Mouse (Mus musculus): ENCODE results near the gene Cx3cr1.
"Not testable (repeated sequence)": the region's sequence is repeated elsewhere in the genome, so short reads cannot be mapped to it uniquely, and the experiment has no call there.

Gene Cx3cr1

DNA sequence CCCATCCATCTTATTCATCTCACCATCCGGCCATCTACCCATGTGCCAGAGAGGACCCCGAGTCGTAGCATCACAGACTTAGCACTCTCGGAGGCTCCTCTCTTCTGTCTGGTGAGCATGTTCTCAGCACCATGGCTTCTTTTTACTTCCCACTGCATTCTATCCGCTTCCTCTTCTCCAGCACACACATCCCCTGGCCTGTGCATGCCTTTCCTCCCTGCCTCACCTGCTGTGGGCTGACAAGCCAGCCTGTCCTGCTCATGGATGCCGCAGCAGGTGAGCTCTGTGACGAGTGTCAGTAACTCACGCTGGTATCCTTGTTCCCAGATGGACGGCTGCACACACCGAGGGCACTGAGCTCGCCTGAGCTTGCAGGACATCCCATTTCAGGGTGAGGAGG is at the start of gene Cx3cr1:
TSS of gene Cx3cr1 (minus strand) at position 101 of the 400 bp plus-strand sequence.
- DNase-seq (ENCODE audit: low spot score), result no peak

DNA sequence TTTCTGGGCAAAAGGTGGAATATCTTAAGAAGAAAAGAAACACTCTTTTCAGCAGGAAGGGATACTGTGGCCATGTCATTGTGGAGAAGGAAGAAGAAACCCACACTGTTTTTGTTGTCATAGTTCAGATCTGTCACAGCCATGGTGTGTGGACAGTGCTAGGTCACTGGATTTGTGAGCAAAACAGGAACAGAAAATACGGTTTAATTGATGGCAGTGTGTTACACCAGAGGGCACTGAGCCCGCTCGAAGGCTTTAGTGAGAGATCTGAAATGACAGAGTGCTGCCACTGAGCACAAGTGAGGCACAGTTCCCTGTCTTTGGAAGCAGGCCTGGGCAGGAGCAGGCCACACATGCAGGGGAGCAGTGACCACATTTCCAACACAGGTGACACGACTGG is 48.5 kb upstream of the Cx3cr1 start:
- DNase-seq (ENCODE audit: low spot score), result no peak

DNA sequence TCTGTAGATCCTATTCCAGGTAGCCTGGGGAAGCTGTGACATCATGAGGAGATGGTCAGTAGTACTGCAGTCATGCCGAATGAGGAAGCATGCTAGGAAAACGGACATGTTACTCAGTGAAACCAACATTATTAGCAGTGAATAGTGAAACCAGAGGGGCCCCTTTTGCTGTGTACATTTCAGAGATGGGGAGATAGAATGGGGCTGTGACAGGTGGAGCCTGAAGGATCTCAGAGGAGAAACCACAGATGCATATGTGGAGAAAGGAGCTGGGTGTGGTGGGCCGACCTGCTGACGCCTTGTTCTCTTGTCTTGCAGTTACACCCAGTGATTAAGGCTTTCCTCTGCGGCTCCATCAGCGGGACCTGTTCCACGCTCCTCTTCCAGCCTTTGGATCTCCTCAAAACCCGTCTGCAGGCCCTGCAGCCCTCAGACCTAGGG is 46.5 kb upstream of the Cx3cr1 start:
- no peak for DNase-seq (ENCODE audit: low spot score)

DNA sequence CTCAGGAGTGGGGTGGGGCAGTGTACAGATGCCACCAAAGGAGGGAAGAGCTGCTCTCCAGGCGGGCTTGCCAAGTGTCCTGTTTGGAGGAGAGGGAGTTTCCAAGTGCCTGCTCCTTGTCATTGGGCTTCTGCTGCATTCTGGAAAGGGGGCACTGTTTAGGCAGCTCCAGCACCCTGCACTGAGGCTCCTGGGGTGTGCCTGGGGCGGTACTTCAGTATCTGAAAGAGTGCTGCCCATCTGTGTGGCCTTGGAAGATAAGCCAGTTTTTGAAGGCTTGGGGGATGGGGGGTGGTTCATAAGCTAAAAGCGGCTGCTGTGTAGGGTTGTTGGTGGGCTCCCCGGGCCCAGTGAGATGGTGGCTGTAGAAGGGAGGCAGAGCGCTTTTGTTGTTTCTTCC is 45.9 kb upstream of the Cx3cr1 start:
- DNase-seq (ENCODE audit: low spot score), result no peak

DNA sequence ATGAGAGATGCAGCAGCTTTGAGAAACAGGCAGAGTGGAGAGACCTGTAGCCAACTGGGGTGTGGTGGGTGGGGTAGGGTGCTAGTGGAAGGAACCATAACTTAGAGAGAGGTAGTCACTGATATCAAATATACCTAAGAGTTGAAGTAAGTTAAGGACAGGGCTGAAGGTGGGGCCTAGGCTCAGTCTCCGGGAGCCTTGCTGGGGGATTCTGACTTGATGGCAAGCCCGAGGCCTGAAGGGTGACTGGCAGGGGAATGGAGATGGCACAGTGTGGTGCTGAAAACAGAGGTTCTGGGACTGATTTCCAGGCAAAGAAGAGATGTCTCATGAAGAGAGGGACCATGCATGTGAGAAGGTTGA is 45.1 kb upstream of the Cx3cr1 start:
- no peak for DNase-seq (ENCODE audit: low spot score)

DNA sequence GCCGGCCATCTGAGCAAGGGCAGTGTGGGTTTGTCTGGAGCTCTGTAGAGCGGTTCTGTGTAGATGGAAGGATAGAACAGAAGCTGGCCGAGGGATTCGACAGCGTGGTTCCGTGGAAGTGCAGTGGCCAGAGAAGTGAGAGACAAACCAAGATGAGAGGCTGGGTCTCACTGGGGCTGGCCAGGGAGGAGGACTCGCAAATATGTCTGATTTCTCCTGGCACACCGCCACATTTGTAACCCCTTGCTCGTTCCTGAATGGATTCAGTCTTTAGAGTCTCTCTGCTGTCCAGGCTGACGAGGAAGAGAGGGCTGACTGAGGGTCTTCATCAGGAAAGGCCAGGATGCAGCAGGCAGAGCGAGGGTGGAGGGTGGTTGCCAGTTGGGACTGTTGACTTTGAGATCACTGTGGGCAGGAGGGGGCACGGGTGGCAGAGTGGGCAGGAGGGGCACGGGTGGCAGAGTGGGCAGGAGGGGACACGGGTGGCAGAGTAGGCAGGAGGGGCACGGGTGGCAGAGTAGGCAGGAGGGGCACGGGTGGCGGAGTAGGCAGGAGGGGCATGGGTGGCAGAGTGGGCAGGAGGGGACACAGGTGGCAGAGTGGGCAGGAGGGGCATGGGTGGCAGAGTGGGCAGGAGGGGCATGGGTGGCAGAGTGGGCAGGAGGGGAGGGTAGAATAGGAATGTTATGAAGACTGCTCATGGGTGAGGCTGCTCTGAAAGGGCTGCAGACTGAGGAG is 44.5 kb upstream of the Cx3cr1 start:
- no peak for DNase-seq (ENCODE audit: low spot score)

DNA sequence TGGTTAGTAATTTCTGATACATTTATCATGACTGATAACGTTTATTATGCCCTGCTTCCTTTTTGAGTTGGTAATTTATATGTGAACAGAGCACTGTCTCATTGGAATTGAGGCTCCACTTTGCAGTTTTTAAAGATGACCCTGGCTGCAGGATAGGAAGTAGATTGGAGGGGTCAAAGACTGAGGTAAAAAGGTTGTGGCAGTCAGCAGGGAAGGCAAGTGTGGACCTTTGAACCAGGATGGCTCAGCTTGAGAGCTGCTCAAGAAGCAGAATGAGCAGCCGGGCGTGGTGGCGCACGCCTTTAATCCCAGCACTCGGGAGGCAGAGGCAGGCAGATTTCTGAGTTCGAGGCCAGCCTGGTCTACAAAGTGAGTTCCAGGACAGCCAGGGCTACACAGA is 43.8 kb upstream of the Cx3cr1 start:
- no peak for DNase-seq (ENCODE audit: low spot score)

DNA sequence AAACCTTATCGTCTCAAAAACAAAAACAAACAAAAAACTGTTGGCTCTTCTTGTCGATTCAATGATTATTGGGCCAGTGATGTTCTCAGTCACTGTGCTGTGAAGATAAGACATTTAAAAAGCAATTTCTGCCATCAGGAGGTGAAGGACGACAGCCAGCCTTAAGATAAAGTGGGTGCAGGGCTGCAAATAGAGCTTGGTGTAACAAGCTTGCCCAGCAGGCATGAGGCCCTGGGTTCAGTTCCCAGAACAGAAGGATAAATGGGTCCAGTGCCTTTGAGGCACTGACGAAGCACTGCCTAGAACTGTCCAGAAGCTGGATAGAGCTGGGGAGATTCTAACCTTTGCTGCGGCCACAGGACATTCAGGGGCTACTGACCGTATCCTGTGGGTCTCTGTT is 42.8 kb upstream of the Cx3cr1 start:
- DNase-seq (ENCODE audit: low spot score), result no peak

DNA sequence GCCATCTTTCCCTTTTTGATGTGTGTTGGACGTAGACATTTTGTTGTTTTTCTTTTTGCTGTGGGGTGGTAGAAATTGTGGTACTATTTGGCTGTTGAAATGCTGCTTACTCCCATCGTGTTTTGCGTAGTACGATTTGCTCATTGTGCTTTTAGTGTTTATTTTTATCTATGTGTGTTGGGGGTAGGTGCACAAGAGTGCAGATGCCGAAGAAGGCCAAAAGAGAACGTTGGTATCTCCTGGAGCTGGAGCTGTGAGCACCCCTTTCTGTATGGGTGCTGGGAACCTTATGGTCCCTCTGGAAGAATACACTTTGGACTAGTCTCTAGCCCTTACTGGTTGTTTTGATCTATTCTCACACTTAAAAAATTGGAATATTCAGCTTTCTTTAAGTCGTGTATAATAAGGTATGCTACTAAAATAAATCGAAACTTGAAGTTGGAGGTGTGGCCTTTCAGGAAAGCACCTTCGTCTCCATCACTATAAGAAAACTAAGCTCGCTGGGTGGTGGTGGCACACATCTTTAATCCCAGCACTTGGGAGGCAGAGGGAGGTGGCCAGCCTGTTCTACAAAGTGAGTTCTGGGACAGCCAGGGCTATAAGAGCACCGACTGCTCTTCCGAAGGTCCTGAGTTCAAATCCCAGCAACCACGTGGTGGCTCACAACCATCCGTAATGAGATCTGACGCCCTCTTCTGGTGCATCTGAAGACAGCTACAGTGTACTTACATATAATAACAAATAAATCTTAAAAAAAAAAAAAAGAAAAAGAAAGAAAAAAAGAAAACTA is 41.7 kb upstream of the Cx3cr1 start:
- no peak for DNase-seq (ENCODE audit: low spot score)

DNA sequence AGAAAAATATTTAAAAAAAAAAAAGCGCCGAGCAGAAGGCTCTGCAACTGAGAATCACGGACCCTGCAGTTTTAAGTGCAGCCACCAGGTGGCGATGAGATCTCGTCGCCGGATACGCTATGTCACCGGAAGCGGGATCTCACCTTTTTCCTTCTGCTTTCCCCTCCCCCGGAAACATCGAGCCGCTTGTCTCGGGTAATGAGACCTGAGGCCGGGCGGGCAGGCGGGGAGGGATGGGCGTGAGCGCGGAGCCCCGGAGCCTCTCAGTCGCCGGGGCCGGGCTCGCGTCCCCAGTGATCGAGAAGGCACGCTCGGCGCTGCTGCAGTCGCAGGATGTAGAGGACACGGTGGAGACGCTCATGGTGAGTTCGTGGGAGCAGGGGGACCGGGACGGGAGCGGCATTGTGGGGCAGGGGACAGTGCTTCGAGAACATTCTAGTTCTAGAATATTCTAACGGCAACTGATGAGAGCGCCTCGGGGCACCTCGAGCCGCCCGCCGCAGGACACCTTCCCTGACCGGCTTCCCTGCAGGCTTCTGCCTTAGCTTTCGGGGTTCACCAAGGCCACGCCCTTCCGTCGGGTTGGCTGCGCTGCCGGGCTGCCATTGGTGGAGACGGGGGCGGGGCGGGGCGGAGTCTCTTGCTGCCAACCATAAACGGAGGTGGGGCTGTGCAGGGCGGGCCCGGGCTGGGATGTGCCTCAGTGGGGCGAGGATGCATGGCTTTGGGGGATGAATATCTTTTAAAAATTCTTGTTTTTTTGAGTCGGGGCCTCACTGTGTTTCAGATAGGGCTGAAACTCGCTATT is 40.7 kb upstream of the Cx3cr1 start, which contains the start of gene Slc25a38:
TSS of gene Slc25a38 (plus strand) at position 164 of the 808 bp plus-strand sequence.
- DNase-seq (ENCODE audit: low spot score), result peak; percentile 96

DNA sequence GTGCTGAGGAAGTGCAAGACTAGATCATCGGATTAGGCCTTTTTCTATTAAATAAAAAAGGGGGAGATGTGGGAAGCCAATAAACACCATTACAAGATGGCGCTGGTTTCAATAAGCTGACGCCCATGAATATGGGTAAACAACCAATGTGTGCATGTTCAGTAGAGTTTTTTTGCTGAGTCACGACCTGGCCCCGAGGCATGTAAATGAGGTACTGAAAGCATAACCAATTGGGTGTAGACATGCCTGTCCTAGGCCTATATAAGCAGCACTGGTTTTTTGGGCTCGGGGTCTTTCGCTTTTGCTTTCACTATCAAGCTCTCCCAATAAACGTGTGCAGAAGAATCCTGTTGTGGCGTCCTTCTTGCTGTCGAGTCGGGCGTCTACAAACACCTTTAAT is 39.3 kb upstream of the Cx3cr1 start:
- not testable (repeated sequence) for DNase-seq (ENCODE audit: low spot score)

DNA sequence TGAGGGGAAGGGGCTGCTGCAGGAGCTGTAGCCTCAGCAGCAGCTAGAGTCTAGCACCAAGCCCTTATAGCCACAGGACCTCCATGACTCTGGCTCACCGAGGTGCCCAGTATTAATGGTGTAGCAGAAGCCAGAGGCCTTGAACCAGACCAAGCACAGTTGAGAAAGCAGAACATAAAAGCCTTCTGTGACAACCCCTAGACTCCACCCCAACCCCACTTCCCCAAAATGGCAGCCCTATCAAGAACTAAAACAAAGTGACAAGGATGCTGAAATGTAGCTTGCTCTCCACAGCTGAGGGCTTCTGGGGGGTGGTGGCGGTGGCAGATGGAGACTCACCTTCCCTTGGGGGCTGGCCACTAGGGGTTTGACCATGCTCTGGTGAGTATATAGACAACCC is 31.5 kb upstream of the Cx3cr1 start:
- DNase-seq (ENCODE audit: low spot score), result no peak

DNA sequence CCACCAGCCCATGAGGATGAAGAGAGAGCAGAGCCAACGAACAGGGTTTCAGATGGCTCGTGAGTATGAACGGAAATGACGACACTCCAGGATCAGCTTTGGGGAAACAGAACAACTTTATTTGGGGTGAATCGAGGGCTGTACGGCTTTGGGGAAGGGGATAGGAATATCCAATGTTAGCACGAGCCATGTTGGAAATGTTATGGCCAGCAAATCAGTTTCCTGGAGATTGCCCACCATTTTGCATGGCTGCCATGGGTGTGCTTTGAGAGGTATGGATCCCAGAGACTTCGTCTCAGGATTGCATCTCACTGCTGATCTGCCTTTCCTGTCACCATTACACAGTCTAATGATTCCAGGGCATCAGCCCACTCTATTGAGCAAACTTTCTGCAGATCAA is 29.6 kb upstream of the Cx3cr1 start:
- no peak for DNase-seq (ENCODE audit: low spot score)

DNA sequence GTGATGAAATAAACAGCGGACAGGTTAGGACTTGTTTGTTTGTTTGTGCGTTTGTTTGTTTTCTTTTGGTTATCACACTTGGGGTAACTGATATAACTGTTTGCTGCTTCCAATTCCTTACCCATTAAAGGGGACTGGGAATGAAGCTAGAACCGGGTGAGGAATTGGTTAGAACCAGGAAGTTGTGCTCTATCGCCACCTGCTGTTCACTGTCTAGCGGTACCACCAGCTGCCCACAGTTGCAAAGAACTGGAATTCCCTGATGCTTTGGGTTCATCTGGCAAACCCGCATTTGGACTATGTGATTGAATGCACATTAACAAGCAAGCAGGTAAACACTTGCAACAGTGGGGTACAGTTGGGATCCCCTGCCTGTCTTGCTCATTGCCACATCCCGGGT is 29.0 kb upstream of the Cx3cr1 start:
- peak; percentile 72 for DNase-seq (ENCODE audit: low spot score)

DNA sequence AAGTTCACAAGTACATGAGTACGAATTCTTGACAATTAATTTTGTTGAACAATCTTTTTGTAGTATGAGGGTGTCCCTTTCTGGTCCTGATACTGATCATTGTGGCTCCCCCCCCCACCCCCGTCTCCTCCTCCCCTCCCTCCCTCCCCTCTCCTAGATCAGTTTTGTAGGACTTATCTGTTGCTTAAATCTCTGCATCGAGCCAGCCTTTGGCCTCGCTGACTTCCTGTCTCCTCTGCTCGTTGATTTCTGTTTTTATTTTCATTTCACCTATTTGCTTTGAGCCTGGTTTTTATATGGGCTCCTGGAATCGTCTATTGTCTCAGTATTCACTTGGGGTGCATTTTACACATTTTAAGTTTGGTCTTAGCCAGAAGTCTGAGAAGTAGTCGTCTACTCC is 26.2 kb upstream of the Cx3cr1 start:
- DNase-seq (ENCODE audit: low spot score), result no peak

DNA sequence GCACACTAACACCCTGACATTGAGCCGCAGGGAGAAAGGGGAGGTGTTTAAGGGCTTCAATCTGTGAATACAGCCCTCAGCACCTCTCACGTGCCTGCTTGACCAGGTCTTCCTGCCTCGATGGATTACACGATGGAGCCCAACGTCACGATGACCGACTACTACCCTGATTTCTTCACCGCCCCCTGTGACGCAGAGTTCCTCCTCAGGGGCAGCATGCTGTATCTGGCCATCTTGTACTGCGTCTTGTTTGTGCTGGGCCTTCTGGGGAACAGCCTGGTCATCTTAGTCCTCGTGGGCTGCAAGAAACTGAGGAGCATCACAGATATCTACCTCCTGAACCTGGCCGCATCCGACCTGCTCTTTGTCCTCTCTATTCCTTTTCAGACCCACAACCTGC is 24.0 kb upstream of the Cx3cr1 start:
- DNase-seq (ENCODE audit: low spot score), result no peak

DNA sequence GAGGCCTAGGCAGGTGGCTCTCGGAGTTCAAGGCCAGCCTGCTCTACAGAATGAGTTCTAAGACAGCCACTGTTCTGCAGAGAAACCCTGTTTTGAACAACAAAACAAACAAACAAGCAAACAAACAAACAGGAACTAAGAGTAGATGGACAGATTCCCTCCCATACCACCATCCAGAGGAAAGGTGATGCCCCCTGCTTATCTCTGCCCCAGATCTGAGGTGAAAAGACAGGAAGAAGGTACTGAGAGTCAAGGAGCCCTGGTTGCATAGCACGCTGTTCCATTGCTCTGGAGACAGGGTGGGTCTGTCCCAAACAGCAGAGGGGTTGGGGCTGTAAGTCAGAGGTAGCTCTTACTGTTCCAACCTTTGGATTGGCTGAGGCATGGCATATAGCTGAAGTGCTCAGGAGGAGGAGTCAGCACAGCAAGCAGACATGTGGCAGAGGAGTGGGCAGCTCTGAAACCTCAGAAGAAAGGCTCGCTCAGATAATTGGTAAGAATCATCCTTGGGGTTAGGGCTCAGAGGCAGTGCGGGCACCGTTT is 22.1 kb upstream of the Cx3cr1 start, which contains the start of gene Ccr8:
TSS of gene Ccr8 (plus strand) at position 419 of the 543 bp plus-strand sequence.
- DNase-seq (ENCODE audit: low spot score), result no peak

DNA sequence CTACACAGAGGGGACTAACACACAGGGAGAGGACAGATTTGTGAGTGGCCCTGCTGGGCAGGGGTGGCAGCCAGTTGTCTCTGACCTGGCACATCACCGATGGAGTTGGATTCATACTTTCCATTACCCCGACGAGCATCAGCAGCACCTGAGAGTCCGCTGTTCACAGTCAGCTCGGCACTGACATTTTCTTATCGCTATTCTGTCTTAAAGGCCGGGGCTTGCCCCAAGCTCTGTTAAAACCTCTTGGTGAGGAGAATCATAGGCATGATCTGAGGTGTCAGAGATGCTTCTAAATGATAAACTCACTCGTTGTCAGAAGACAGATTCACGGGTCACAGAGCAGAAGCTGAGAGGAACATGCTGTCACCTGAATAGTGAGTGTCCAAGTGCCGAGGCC is 21.4 kb upstream of the Cx3cr1 start:
- DNase-seq (ENCODE audit: low spot score), result no peak

DNA sequence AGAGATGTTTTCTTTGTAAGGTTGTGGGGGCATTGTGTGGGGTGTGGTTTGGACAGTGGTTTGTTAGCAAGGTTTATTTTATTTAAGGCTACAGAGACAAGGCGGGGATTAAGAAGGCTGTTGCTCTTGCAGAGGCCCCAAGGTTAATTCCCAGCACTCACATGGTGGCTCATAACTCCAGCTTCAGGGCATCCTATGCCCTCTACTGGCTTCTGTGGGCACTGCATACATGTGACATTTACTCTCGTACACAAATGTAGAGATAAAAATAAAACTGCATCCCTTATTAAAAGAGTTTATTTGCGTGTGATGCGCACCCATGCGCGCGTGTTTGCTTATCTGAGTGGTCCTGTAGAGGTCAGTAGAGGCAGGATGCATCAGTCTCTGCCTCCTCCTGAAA is 19.4 kb upstream of the Cx3cr1 start:
- DNase-seq (ENCODE audit: low spot score), result no peak

DNA sequence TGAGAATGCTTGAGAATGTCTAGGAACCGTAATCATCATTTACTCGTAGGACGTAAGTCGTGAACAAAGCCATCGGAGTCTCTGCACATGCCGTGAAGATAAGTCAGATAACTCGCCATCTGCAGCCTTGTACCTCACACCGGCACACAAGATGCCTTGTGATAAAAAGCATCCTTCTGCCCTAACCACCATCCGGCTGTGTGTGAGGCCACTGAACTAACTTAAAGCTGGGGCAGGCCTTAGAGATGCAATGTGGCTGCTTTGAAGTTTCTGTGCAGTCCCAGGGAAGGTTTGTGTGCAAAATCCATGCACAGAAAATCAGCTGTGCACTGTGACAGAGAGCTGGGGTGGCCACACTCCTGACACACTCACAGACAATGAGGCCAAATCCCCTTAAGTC is 14.7 kb upstream of the Cx3cr1 start:
- no peak for DNase-seq (ENCODE audit: low spot score)

DNA sequence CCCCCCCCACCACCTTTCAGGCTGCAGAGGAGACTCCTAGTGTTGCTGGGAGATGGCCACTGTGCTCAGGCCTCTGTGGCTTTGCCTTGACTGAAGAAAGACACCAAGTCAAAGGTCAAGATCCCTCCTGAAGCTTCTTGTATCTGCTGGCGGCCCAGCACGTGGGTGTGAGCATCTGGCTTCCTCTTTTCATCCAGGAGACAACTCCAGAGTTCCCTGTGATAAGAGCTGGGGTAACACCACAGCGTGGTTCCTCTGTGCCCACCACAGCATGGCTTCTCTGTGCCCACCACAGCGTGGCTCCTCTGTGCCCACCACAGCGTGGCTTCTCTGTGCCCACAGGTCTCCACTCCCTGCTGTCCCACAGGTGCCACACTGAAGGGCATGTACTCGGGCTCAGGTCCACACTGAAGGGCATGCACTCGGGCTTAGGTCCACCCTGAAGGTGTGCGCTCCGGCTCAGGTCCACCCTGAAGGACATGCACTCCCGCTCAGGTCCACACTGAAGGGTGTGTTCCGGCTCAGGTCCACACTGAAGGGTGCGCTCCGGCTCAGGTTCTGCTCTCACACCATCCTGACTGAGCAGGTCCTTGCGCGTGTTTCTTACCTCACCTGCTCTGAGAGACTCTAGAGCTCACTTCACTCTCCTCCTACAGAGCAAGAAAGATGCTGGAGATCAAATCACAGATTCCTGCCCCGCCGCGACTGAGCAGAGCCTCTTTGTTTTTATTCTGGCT is 13.6 kb upstream of the Cx3cr1 start:
- no peak for DNase-seq (ENCODE audit: low spot score)

DNA sequence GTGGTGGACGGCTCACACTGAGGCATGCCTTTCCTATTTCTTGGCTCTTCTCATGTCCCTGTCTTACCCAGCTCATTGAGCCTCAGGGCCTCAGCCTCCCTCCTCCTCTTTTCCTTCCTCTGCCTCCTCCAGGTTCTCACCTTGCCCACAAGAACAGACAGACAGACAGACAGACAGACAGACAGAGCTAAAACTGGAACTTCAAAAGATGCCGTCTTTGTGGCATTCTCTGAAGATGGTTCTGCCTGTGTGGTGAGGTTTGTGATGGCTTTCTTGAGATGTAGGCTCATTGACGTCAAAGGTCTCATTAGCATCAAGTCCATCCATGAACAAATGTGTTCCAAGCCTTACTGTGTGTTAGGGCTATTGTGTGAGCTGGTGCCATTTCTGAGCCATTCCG is 13.0 kb upstream of the Cx3cr1 start:
- DNase-seq (ENCODE audit: low spot score), result no peak
